Mouse (Mus musculus): ENCODE measurements around the gene Arl15. TPM values are rescaled to one million over a fixed set of nuclear protein-coding genes. Genes with fewer than 3 reads are reported as not detected.
A peak's percentile ranks its signal among the peaks of the same experiment; 100 is the strongest.

Gene Arl15
- polyA plus RNA-seq, 1 experiment from 2014 or later = 19.7 TPM

GRCm38 (mm10) chr13:113797378-113797777 lies 3.1 kb downstream of the Arl15 start:
- WGBS = 86% methylated on average over 6 of the region's 6 CpGs

GRCm38 (mm10) chr13:113799361-113799760 lies 5.1 kb downstream of the Arl15 start:
- no peak overlapping the region for H3K4me2 ChIP-seq (ENCODE audit: low read length)
- H3K27ac ChIP-seq (ENCODE audit: low read length) = no peak overlapping the region
- no peaks in the 10 kb centered on the region for H3K9me3 ChIP-seq (ENCODE audit: control insufficient read depth, low read length)
- no peaks in the 10 kb centered on the region for H3K36me3 ChIP-seq (ENCODE audit: control insufficient read depth, insufficient read depth)
- H3K27me3 ChIP-seq (replicated peaks; ENCODE audit: control insufficient read depth, insufficient read depth, low read length) = no peaks in the 10 kb centered on the region
- no peak for ATAC-seq
- no peak overlapping the region for H3K4me3 ChIP-seq (replicated peaks; ENCODE audit: low read length)
- WGBS = 78% methylated on average over 4 of the region's 4 CpGs
- no peak overlapping the region for H3K9ac ChIP-seq (replicated peaks; ENCODE audit: low read depth, low read length)
- H3K4me1 ChIP-seq (replicated peaks; ENCODE audit: control insufficient read depth, insufficient read depth, low read length) = peaks cover 21% of the 10 kb centered on the region

More at GRCm38 (mm10) chr13:113797378-113797777, 3.1 kb downstream of the Arl15 start:
- ATAC-seq = no peak
- Histone ChIP-seq H3K9me3 (ENCODE audit: control insufficient read depth, low read length) (no peaks in the 10 kb centered on the region), H3K4me1 (replicated peaks; ENCODE audit: control insufficient read depth, insufficient read depth, low read length) (peaks cover 24% of the 10 kb centered on the region), H3K4me3 (replicated peaks; ENCODE audit: low read length) (no peak overlapping the region), H3K27me3 (replicated peaks; ENCODE audit: control insufficient read depth, insufficient read depth, low read length) (no peaks in the 10 kb centered on the region), H3K4me2 (ENCODE audit: low read length) (no peak overlapping the region), H3K36me3 (ENCODE audit: control insufficient read depth, insufficient read depth) (no peaks in the 10 kb centered on the region), H3K9ac (replicated peaks; ENCODE audit: low read depth, low read length) (no peak overlapping the region), H3K27ac (ENCODE audit: low read length) (no peak overlapping the region)

GRCm38 (mm10) chr13:113800246-113800645 lies 5.9 kb downstream of the Arl15 start:
- ATAC-seq = no peak
- H3K9me3 ChIP-seq (ENCODE audit: control insufficient read depth, low read length) = no peaks in the 10 kb centered on the region
- no peak overlapping the region for H3K4me3 ChIP-seq (replicated peaks; ENCODE audit: low read length)
- no peaks in the 10 kb centered on the region for H3K27me3 ChIP-seq (replicated peaks; ENCODE audit: control insufficient read depth, insufficient read depth, low read length)
- H3K36me3 ChIP-seq (ENCODE audit: control insufficient read depth, insufficient read depth) = no peaks in the 10 kb centered on the region
- 96% methylated on average over 4 of the region's 4 CpGs for WGBS
- H3K9ac ChIP-seq (replicated peaks; ENCODE audit: low read depth, low read length) = no peak overlapping the region
- H3K4me2 ChIP-seq (ENCODE audit: low read length) = no peak overlapping the region
- H3K4me1 ChIP-seq (replicated peaks; ENCODE audit: control insufficient read depth, insufficient read depth, low read length) = peaks cover 19% of the 10 kb centered on the region
- H3K27ac ChIP-seq (ENCODE audit: low read length) = no peak overlapping the region

DNA sequence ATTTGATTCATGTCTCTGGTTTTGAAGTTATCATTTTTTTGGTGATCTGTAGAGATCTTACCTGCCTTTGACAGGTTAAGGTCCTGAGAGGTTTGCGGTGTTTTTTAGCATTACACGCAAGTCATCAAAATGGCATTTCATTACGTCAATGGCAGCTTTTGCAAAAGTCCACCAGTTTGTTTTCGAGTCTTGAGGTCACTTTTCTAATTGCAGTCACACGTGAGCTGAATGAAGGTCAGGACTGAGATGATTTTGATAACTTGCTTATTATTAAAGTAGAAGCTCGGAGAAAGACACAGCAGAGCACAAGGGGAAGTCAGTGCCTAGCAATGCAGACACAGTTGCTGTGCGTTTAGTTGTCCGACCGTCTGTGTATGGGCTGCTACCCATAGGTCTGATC lies 8.3 kb downstream of the Arl15 start:
- H3K4me3 ChIP-seq (replicated peaks; ENCODE audit: low read length) = no peak overlapping the region
- no peak for ATAC-seq
- no peak overlapping the region for H3K27ac ChIP-seq (ENCODE audit: low read length)
- no peak overlapping the region for H3K9ac ChIP-seq (replicated peaks; ENCODE audit: low read depth, low read length)
- no peak overlapping the region for H3K4me2 ChIP-seq (ENCODE audit: low read length)
- H3K4me1 ChIP-seq (replicated peaks; ENCODE audit: control insufficient read depth, insufficient read depth, low read length) = no peaks in the 10 kb centered on the region
- H3K27me3 ChIP-seq (replicated peaks; ENCODE audit: control insufficient read depth, insufficient read depth, low read length) = no peaks in the 10 kb centered on the region
- no peaks in the 10 kb centered on the region for H3K36me3 ChIP-seq (ENCODE audit: control insufficient read depth, insufficient read depth)
- H3K9me3 ChIP-seq (ENCODE audit: control insufficient read depth, low read length) = no peaks in the 10 kb centered on the region
- 93% methylated on average over 9 of the region's 9 CpGs for WGBS

DNA sequence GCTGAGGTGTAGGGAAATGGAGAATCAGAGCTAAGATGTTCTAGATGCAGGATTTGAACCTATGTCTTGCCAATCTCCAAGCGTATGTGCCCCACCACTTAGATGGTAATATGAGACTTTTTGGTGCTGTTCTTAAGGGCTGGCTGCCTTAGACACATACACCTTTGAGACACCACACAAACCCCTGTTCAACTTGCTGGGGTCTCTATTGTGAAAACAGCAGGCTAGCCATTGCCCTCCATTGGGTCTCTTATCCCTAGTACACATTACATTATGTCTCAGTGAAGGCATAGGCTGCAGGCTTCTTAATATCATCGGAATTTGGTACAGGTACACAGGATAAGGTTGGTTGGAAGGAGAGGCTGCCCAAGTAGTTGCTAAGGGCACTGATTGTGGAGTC lies 16.8 kb downstream of the Arl15 start:
- no peak for ATAC-seq
- H3K4me3 ChIP-seq (replicated peaks; ENCODE audit: low read length) = no peak overlapping the region
- H3K4me1 ChIP-seq (replicated peaks; ENCODE audit: control insufficient read depth, insufficient read depth, low read length) = peaks cover 7% of the 10 kb centered on the region
- H3K9ac ChIP-seq (replicated peaks; ENCODE audit: low read depth, low read length) = no peak overlapping the region
- no peaks in the 10 kb centered on the region for H3K9me3 ChIP-seq (ENCODE audit: control insufficient read depth, low read length)
- H3K27me3 ChIP-seq (replicated peaks; ENCODE audit: control insufficient read depth, insufficient read depth, low read length) = no peaks in the 10 kb centered on the region
- no peak overlapping the region for H3K27ac ChIP-seq (ENCODE audit: low read length)
- 96% methylated on average over 2 of the region's 2 CpGs for WGBS
- H3K36me3 ChIP-seq (ENCODE audit: control insufficient read depth, insufficient read depth) = no peaks in the 10 kb centered on the region
- no peak overlapping the region for H3K4me2 ChIP-seq (ENCODE audit: low read length)

GRCm38 (mm10) chr13:113811910-113812592 lies 17.7 kb downstream of the Arl15 start:
- Histone ChIP-seq H3K27me3 (replicated peaks; ENCODE audit: control insufficient read depth, insufficient read depth, low read length) (no peaks in the 10 kb centered on the region), H3K36me3 (ENCODE audit: control insufficient read depth, insufficient read depth) (no peaks in the 10 kb centered on the region), H3K9me3 (ENCODE audit: control insufficient read depth, low read length) (no peaks in the 10 kb centered on the region), H3K4me3 (replicated peaks; ENCODE audit: low read length) (no peak overlapping the region), H3K27ac (ENCODE audit: low read length) (no peak overlapping the region), H3K4me1 (replicated peaks; ENCODE audit: control insufficient read depth, insufficient read depth, low read length) (peaks cover 14% of the 10 kb centered on the region), H3K9ac (replicated peaks; ENCODE audit: low read depth, low read length) (no peak overlapping the region), H3K4me2 (ENCODE audit: low read length) (no peak overlapping the region)
- WGBS = 75% methylated on average over 9 of the region's 9 CpGs
- ATAC-seq = no peak

GRCm38 (mm10) chr13:113812593-113812975 lies 18.3 kb downstream of the Arl15 start:
- Histone ChIP-seq H3K27ac (ENCODE audit: low read length) (no peak overlapping the region), H3K4me2 (ENCODE audit: low read length) (no peak overlapping the region), H3K4me1 (replicated peaks; ENCODE audit: control insufficient read depth, insufficient read depth, low read length) (peaks cover 14% of the 10 kb centered on the region), H3K36me3 (ENCODE audit: control insufficient read depth, insufficient read depth) (no peaks in the 10 kb centered on the region), H3K9ac (replicated peaks; ENCODE audit: low read depth, low read length) (no peak overlapping the region), H3K9me3 (ENCODE audit: control insufficient read depth, low read length) (no peaks in the 10 kb centered on the region), H3K27me3 (replicated peaks; ENCODE audit: control insufficient read depth, insufficient read depth, low read length) (no peaks in the 10 kb centered on the region), H3K4me3 (replicated peaks; ENCODE audit: low read length) (no peak overlapping the region)
- no peak for ATAC-seq
- 88% methylated on average over 6 of the region's 6 CpGs for WGBS

GRCm38 (mm10) chr13:113814121-113814520 lies 19.8 kb downstream of the Arl15 start:
- Histone ChIP-seq H3K4me3 (replicated peaks; ENCODE audit: low read length) (no peak overlapping the region), H3K9me3 (ENCODE audit: control insufficient read depth, low read length) (no peaks in the 10 kb centered on the region), H3K27ac (ENCODE audit: low read length) (no peak overlapping the region), H3K4me1 (replicated peaks; ENCODE audit: control insufficient read depth, insufficient read depth, low read length) (peaks cover 14% of the 10 kb centered on the region), H3K4me2 (ENCODE audit: low read length) (no peak overlapping the region), H3K27me3 (replicated peaks; ENCODE audit: control insufficient read depth, insufficient read depth, low read length) (no peaks in the 10 kb centered on the region), H3K9ac (replicated peaks; ENCODE audit: low read depth, low read length) (no peak overlapping the region), H3K36me3 (ENCODE audit: control insufficient read depth, insufficient read depth) (no peaks in the 10 kb centered on the region)
- WGBS = 57% methylated on average over 8 of the region's 8 CpGs
- no peak for ATAC-seq

DNA sequence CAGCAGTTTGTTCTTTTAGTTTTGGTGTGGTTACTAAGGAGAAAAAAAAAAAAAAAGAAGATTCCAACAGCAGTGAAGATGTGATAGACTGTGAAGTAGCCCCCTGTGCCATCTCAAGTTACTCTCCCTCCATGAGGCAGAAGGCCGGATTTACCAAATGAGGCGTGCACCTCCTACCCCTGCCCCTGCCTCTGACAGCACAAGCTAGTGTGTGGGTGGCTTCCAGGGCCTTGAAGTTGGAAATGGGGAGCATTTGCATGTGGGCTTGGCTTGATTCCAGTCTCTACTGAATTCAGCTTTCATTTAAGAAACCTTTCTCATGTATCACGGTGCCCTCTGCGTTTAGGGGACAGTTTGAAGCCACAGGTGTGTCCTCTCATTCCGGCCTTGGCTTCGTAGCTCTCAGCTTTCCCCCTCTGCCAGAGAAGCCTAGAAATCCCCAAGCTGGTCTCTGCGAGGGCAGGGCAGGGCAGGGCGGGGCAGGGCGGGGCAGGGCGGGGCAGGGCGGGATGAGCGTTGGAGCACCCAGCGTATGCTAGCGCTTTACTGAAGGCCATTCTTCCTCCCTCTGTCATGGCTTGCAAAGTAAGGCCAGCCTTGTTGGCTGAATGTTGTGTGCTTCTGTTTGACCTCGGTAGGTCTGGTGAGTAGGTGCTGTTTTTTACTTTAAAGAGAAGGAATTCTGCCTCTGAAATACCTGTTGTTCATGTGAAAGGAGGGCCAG lies 21.6 kb downstream of the Arl15 start:
- H3K9me3 ChIP-seq (ENCODE audit: control insufficient read depth, low read length) = no peaks in the 10 kb centered on the region
- H3K4me3 ChIP-seq (replicated peaks; ENCODE audit: low read length) = no peak overlapping the region
- H3K27me3 ChIP-seq (replicated peaks; ENCODE audit: control insufficient read depth, insufficient read depth, low read length) = no peaks in the 10 kb centered on the region
- H3K4me1 ChIP-seq (replicated peaks; ENCODE audit: control insufficient read depth, insufficient read depth, low read length) = peaks cover 14% of the 10 kb centered on the region
- no peak overlapping the region for H3K9ac ChIP-seq (replicated peaks; ENCODE audit: low read depth, low read length)
- H3K4me2 ChIP-seq (ENCODE audit: low read length) = no peak overlapping the region
- 29% methylated on average over 15 of the region's 15 CpGs for WGBS
- H3K27ac ChIP-seq (ENCODE audit: low read length) = no peak overlapping the region
- no peaks in the 10 kb centered on the region for H3K36me3 ChIP-seq (ENCODE audit: control insufficient read depth, insufficient read depth)
- ATAC-seq = peak; percentile 50; the same call in 1 of the 2 replicates
